Mouse (Mus musculus) liver, embryonic 14.5 days (tissue): ENCODE data around the gene Nt5c.

Experiments
- CTCF ChIP-seq: IDR thresholded peaks from 2 replicates; pipeline ENCODE4 v1.5.1; 2016; ENCODE audit warnings: antibody characterized with exemption, low read depth, control low read depth
- EP300 ChIP-seq: IDR thresholded peaks from 2 replicates; pipeline ENCODE4 v1.6.1; 2016; ENCODE audit warnings: antibody characterized with exemption, low read depth

- TF ChIP-seq EP300 (peak; percentile 66), CTCF (no peak)
These were observed 19.5 kb upstream of the Nt5c start for GRCm38 (mm10) chr11:115511121-115511520.
